Comparison of ENCODE assay signal across 12 mouse cellular contexts in the genomic region with DNA sequence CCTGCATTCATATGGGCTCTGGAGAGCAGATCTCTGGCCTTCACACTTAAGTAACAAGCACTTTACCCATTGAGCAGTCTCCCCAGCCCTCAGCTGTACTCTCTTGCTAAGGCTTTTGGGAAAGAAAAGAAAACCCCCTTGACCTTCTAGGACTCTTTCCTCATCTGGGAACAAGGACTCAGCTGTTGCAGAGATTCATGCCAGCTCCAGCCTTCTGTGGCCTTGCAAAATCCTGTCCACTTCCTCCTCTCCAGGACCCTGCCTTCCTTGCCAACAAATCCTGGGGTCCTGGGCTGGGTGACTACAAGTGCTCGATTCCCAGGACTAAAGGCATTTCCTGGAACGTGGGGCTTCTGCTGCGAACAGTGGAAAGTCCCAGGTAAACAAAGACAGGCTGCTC.
"Had no signal": no experiment of that assay in that cellular context is flagged by ENCODE, and none has a peak within 500 bp of the region (broad histone marks: within the 10 kb centered on the region; RNA-seq: fewer than 3 reads in every experiment).

No protein-coding gene starts in this region.

- H3K4me2 ChIP-seq: limb, embryonic 12.5 days; liver, embryonic 13.5 days; midbrain, embryonic 13.5 days; stomach, embryonic 15.5 days had no signal

- H3K4me1 ChIP-seq: liver, embryonic 13.5 days; stomach, embryonic 15.5 days had no signal

- DNase-seq: kidney, adult 18-20 months; kidney, postnatal 10 days; kidney, postnatal 4 days; layer of hippocampus, postnatal 36 days; liver; liver, embryonic 13.5 days; liver, postnatal 0 days; right cerebral cortex, postnatal 4 days; thymus, postnatal 4 days had no signal

- H3K9me3 ChIP-seq: limb, embryonic 12.5 days; liver, embryonic 13.5 days; midbrain, embryonic 13.5 days; stomach, embryonic 15.5 days had no signal

- ATAC-seq: liver, postnatal 0 days; midbrain, embryonic 13.5 days had no signal

- H3K27ac ChIP-seq: limb, embryonic 12.5 days; liver, embryonic 13.5 days; midbrain, embryonic 13.5 days; stomach, embryonic 15.5 days had no signal

- H3K27me3 ChIP-seq: limb, embryonic 12.5 days; liver, embryonic 13.5 days; midbrain, embryonic 13.5 days; stomach, embryonic 15.5 days had no signal

- H3K4me3 ChIP-seq: limb, embryonic 12.5 days; liver, embryonic 13.5 days; midbrain, embryonic 13.5 days; stomach, embryonic 15.5 days had no signal

- H3K36me3 ChIP-seq: limb, embryonic 12.5 days; liver, embryonic 13.5 days; midbrain, embryonic 13.5 days; stomach, embryonic 15.5 days had no signal

- H3K9ac ChIP-seq: limb, embryonic 12.5 days; liver, embryonic 13.5 days; liver, postnatal 0 days; midbrain, embryonic 13.5 days; stomach, embryonic 15.5 days had no signal
